Mouse (Mus musculus) midbrain, embryonic 16.5 days (tissue): Measurements from ENCODE around the gene Serpina9. TPM values are rescaled to one million over a fixed set of nuclear protein-coding genes. Genes with fewer than 3 reads are reported as not detected.
"Not testable (repeated sequence)": the region's sequence is repeated elsewhere in the genome, so short reads cannot be mapped to it uniquely, and the experiment has no call there.

Source experiments
- ATAC-seq: fragments of 200-750 bp; cut with Nextera tagmentation; 2 replicates; pipeline ENCODE4 v1.8.0; 2017; ENCODE audit warnings: moderate TSS enrichment
- H3K27ac ChIP-seq: fragments of 300-500 bp; sonication (generic); 2 replicates; pipeline ENCODE4 v1.5.1; 2014; ENCODE audit warnings: mild to moderate bottlenecking, low read length, mixed read lengths
- H3K27me3 ChIP-seq: fragments of 300-500 bp; sonication (generic); 2 replicates; pipeline ENCODE4 v1.6.1; 2014; ENCODE audit warnings: low read depth, low read length, mixed read lengths; ENCODE audit not compliant: control insufficient read depth, insufficient read depth
- H3K36me3 ChIP-seq: fragments of 300-500 bp; sonication (generic); 2 replicates; pipeline ENCODE4 v1.6.1; 2014; ENCODE audit warnings: mild to moderate bottlenecking, low read length, moderate library complexity, mixed read lengths; ENCODE audit not compliant: control insufficient read depth, insufficient read depth
- H3K4me1 ChIP-seq: fragments of 300-500 bp; sonication (generic); 2 replicates; pipeline ENCODE4 v1.6.1; 2014; ENCODE audit warnings: mild to moderate bottlenecking, low read length, mixed read lengths; ENCODE audit not compliant: control insufficient read depth, insufficient read depth
- H3K4me2 ChIP-seq: fragments of 300-500 bp; sonication (generic); 2 replicates; pipeline ENCODE4 v1.6.1; 2014; ENCODE audit warnings: mild to moderate bottlenecking, low read length, mixed read lengths
- H3K4me3 ChIP-seq: fragments of 300-500 bp; sonication (generic); 2 replicates; pipeline ENCODE4 v1.5.1; 2014; ENCODE audit warnings: low read depth, mild to moderate bottlenecking, low read length, moderate library complexity, mixed read lengths
- H3K9ac ChIP-seq: fragments of 300-500 bp; sonication (generic); 2 replicates; pipeline ENCODE4 v1.6.1; 2014; ENCODE audit warnings: low read depth, low read length, mixed read lengths
- H3K9me3 ChIP-seq: fragments of 300-500 bp; sonication (generic); replicated peaks from 2 replicates; pipeline ENCODE4 v1.6.1; 2014; ENCODE audit warnings: mild to moderate bottlenecking, low read length, mixed read lengths; ENCODE audit not compliant: control insufficient read depth, poor library complexity, severe bottlenecking
- WGBS: fragments of 180-500 bp; shearing (Covaris S2); extraction: QIAGEN DNeasy Blood & Tissue Kit; methylation state at CpG from one replicate; pipeline ENCODE4 v1.1.7; 2014; 5-methylcytosine and 5-hydroxymethylcytosine counted together
- polyA plus RNA-seq: library from polyadenylated mRNA; unstranded; fragments of >200 nt; fragmentation: Nextera tagmentation; extraction: Ambion mirVana; gene quantifications from 2 replicates; pipeline ENCODE4 v1.2.1, GENCODE M21; 2015

Serpina9 gene
- polyA plus RNA-seq, 1 experiment from 2014 or later, result not detected

- H3K4me2 ChIP-seq, result no peak overlapping the region
- no peak overlapping the region for H3K4me3 ChIP-seq
- no peaks in the 10 kb centered on the region for H3K9me3 ChIP-seq
- no peak overlapping the region for H3K27ac ChIP-seq
- H3K36me3 ChIP-seq, result no peaks in the 10 kb centered on the region
- H3K9ac ChIP-seq, result no peak overlapping the region
- no peaks in the 10 kb centered on the region for H3K4me1 ChIP-seq
- H3K27me3 ChIP-seq, result no peaks in the 10 kb centered on the region
- 91% methylated on average over 8 of the region's 8 CpGs for WGBS
- no peak for ATAC-seq
These were observed 50.7 kb downstream of the Serpina9 start for GRCm38 (mm10) chr12:103962860-103963259.

GRCm38 (mm10) chr12:103962337-103962736 lies 51.2 kb downstream of the Serpina9 start:
- 83% methylated on average over 5 of the region's 5 CpGs for WGBS

GRCm38 (mm10) chr12:103961716-103962115 lies 51.8 kb downstream of the Serpina9 start:
- 100% methylated on average over 1 of the region's 1 CpGs for WGBS
- Histone ChIP-seq H3K4me3 (no peak overlapping the region), H3K27me3 (no peaks in the 10 kb centered on the region), H3K27ac (no peak overlapping the region), H3K36me3 (no peaks in the 10 kb centered on the region), H3K9me3 (no peaks in the 10 kb centered on the region), H3K4me2 (no peak overlapping the region), H3K9ac (no peak overlapping the region), H3K4me1 (no peaks in the 10 kb centered on the region)
- no peak for ATAC-seq

More at GRCm38 (mm10) chr12:103962337-103962736, 51.2 kb downstream of the Serpina9 start:
- H3K9me3 ChIP-seq, result no peaks in the 10 kb centered on the region
- H3K36me3 ChIP-seq, result no peaks in the 10 kb centered on the region
- H3K9ac ChIP-seq, result no peak overlapping the region
- ATAC-seq, result no peak
- no peak overlapping the region for H3K4me2 ChIP-seq
- no peaks in the 10 kb centered on the region for H3K27me3 ChIP-seq
- no peak overlapping the region for H3K4me3 ChIP-seq
- H3K27ac ChIP-seq, result no peak overlapping the region
- no peaks in the 10 kb centered on the region for H3K4me1 ChIP-seq

GRCm38 (mm10) chr12:103958798-103959197 lies 54.8 kb downstream of the Serpina9 start, which contains the start of gene Serpina1e:
TSS of gene Serpina1e (minus strand) at chr12:103958975.
- Histone ChIP-seq H3K27me3 (no peaks in the 10 kb centered on the region), H3K4me1 (no peaks in the 10 kb centered on the region), H3K27ac (no peak within 1 kb of the TSS), H3K36me3 (no peaks in the 10 kb centered on the region), H3K4me3 (no peak within 1 kb of the TSS), H3K4me2 (no peak within 1 kb of the TSS), H3K9ac (no peak within 1 kb of the TSS), H3K9me3 (no peaks in the 10 kb centered on the region)
- 78% methylated on average over 3 of the region's 3 CpGs for WGBS
- ATAC-seq, result no peak

GRCm38 (mm10) chr12:103956555-103956954 lies 57.0 kb downstream of the Serpina9 start:
- not testable (repeated sequence) for ATAC-seq
- WGBS, result 78% methylated on average over 2 of the region's 2 CpGs

GRCm38 (mm10) chr12:103952972-103953371 lies 60.6 kb downstream of the Serpina9 start:
- H3K9me3 ChIP-seq, H3K9ac ChIP-seq, H3K4me2 ChIP-seq, H3K27me3 ChIP-seq, H3K4me3 ChIP-seq, H3K36me3 ChIP-seq, ATAC-seq, H3K4me1 ChIP-seq, H3K27ac ChIP-seq: not testable (repeated sequence)
- WGBS, result 68% methylated on average over 3 of the region's 3 CpGs

More at GRCm38 (mm10) chr12:103956555-103956954, 57.0 kb downstream of the Serpina9 start:
- H3K27ac ChIP-seq, H3K36me3 ChIP-seq, H3K27me3 ChIP-seq, H3K4me2 ChIP-seq, H3K4me1 ChIP-seq, H3K9ac ChIP-seq, H3K9me3 ChIP-seq, H3K4me3 ChIP-seq: not testable (repeated sequence)

GRCm38 (mm10) chr12:103946243-103946642 lies 67.3 kb downstream of the Serpina9 start:
- Histone ChIP-seq H3K9me3 (no peaks in the 10 kb centered on the region), H3K9ac (no peak overlapping the region), H3K4me1 (no peaks in the 10 kb centered on the region), H3K4me2 (no peak overlapping the region), H3K27ac (no peak overlapping the region), H3K36me3 (no peaks in the 10 kb centered on the region), H3K27me3 (no peaks in the 10 kb centered on the region), H3K4me3 (no peak overlapping the region)
- ATAC-seq, result no peak
- WGBS, result 78% methylated on average over 4 of the region's 4 CpGs

Other genes starting within 250 kb of the Serpina9 start
- gene Serpina1d, start 240.2 kb downstream of the Serpina9 start, polyA plus RNA-seq, result not detected in 2 replicates
- not detected in 2 replicates for gene Serpina1b, start 183.4 kb downstream of the Serpina9 start, polyA plus RNA-seq
- not detected in 2 replicates for gene Serpina1a, start 150.2 kb downstream of the Serpina9 start, polyA plus RNA-seq
- gene Serpina1c, start 108.9 kb downstream of the Serpina9 start, polyA plus RNA-seq, result not detected in 2 replicates
- gene Serpina1e, start 54.8 kb downstream of the Serpina9 start, polyA plus RNA-seq, result not detected in 2 replicates
- gene Serpina11, start 23.8 kb downstream of the Serpina9 start, polyA plus RNA-seq, result not detected in 2 replicates
- not detected in 2 replicates for gene Serpina12, start 30.7 kb upstream of the Serpina9 start, polyA plus RNA-seq
- not detected in 2 replicates for gene Serpina5, start 87.4 kb upstream of the Serpina9 start, polyA plus RNA-seq
- not detected in 2 replicates for gene Serpina3a, start 99.0 kb upstream of the Serpina9 start, polyA plus RNA-seq
- gene Serpina3b, start 114.2 kb upstream of the Serpina9 start, polyA plus RNA-seq, result not detected in 2 replicates
- gene Serpina3c, start 140.1 kb upstream of the Serpina9 start, polyA plus RNA-seq, result 0.08 TPM in 1 of 2 replicates, not detected in the other
- gene Serpina3f, start 200.8 kb upstream of the Serpina9 start, polyA plus RNA-seq, result 0.19 and 0.24 TPM in 2 replicates
- 0.16 and 0.87 TPM in 2 replicates for gene Serpina3g, start 222.5 kb upstream of the Serpina9 start, polyA plus RNA-seq
- gene Serpina3i, start 249.4 kb upstream of the Serpina9 start, polyA plus RNA-seq, result not detected in 2 replicates